Mouse (Mus musculus): ENCODE data around the gene Gsg1. TPM values are rescaled to one million over a fixed set of nuclear protein-coding genes. Genes with fewer than 3 reads are reported as not detected.

The Gsg1 gene
- polyA plus RNA-seq, 1 experiment from 2014 or later, result 0.64 TPM

DNA sequence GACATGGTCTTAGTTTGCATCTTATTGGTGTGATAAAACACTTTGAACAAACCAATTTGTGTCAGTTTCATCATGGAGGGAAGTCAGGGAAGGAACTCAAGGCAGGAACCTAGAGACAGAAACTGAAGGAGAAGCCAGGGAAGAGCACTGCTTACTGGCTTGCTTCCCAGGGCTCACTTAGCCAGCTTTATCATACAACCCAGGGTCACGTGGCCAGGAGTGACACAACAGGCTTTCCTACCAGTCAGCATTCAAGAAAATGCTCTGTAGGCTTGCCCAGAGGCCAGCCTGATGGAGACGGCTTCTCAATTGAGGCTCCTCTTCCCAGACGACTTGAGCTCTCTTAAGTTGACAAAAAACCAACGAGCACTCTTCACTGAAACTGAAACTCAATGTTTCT is 59.2 kb downstream of the Gsg1 start:
- no peaks in the 10 kb centered on the region for H3K9me3 ChIP-seq (replicated peaks; ENCODE audit: control insufficient read depth, low read length)
- H3K4me3 ChIP-seq (ENCODE audit: low read length), result no peak overlapping the region
- no peaks in the 10 kb centered on the region for H3K36me3 ChIP-seq (ENCODE audit: control insufficient read depth, insufficient read depth)
- H3K27me3 ChIP-seq (ENCODE audit: control insufficient read depth, insufficient read depth, low read length), result no peaks in the 10 kb centered on the region
- H3K9ac ChIP-seq (ENCODE audit: low read length), result no peak overlapping the region
- 71% methylated on average over 4 of the region's 4 CpGs for WGBS
- ATAC-seq (replicated peaks; ENCODE audit: extremely low read depth, insufficient read depth, low FRiP score), result no peak
- no peak overlapping the region for H3K27ac ChIP-seq (ENCODE audit: low read length)
- no peak overlapping the region for H3K4me2 ChIP-seq (ENCODE audit: low read depth, low read length)
- H3K4me1 ChIP-seq (ENCODE audit: control insufficient read depth, insufficient read depth, low read length), result peaks cover 6% of the 10 kb centered on the region

DNA sequence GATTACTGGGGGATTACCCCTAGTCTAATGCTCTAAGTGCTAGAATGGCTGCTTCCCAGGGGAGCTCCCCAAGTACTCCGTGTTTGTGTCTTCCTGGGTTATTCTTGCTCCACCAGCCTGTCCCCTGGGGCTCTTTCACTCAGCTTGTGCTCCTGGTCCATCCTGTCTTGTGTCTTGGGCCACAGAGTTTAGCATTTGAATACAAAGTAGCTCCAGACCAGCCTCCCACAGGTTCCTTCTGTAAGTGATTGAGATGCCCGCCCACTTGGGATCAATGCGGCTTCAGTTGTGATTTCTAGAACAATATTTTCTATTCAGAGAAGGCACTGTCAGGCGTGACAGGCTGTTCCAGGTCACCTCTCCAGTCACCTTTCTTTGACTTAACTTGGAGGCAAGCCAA is 60.4 kb downstream of the Gsg1 start:
- no peak overlapping the region for H3K27ac ChIP-seq (ENCODE audit: low read length)
- no peak for ATAC-seq (replicated peaks; ENCODE audit: extremely low read depth, insufficient read depth, low FRiP score)

DNA sequence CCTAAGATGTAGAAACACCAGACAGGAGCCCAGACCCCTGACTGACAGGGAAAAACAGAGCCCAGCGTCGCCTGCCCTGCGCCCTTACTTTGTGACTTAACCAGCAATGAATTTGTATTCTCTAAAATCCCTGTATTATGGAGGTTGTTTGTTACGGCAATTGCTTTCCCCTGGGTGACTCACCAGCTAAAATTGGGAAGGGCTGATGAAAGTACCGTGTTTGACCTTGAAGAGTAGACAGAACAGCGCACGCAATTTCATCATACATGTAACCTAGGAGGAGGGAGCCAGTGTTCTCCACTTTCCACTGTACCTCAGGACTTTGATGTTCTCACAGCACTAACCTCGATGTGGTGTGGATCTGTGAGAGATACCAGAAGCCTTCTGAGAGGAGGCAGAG is 61.2 kb downstream of the Gsg1 start:
- Histone ChIP-seq H3K27me3 (ENCODE audit: control insufficient read depth, insufficient read depth, low read length) (no peaks in the 10 kb centered on the region), H3K4me2 (ENCODE audit: low read depth, low read length) (no peak overlapping the region), H3K9ac (ENCODE audit: low read length) (no peak overlapping the region), H3K9me3 (replicated peaks; ENCODE audit: control insufficient read depth, low read length) (no peaks in the 10 kb centered on the region), H3K4me1 (ENCODE audit: control insufficient read depth, insufficient read depth, low read length) (peaks cover 6% of the 10 kb centered on the region), H3K27ac (ENCODE audit: low read length) (no peak overlapping the region), H3K36me3 (ENCODE audit: control insufficient read depth, insufficient read depth) (no peaks in the 10 kb centered on the region), H3K4me3 (ENCODE audit: low read length) (no peak overlapping the region)
- ATAC-seq (replicated peaks; ENCODE audit: extremely low read depth, insufficient read depth, low FRiP score), result no peak
- WGBS, result 66% methylated on average over 8 of the region's 8 CpGs

More for the DNA sequence above, 60.4 kb downstream of the Gsg1 start:
- peaks cover 6% of the 10 kb centered on the region for H3K4me1 ChIP-seq (ENCODE audit: control insufficient read depth, insufficient read depth, low read length)
- H3K9ac ChIP-seq (ENCODE audit: low read length), result no peak overlapping the region
- H3K4me2 ChIP-seq (ENCODE audit: low read depth, low read length), result no peak overlapping the region
- no peaks in the 10 kb centered on the region for H3K9me3 ChIP-seq (replicated peaks; ENCODE audit: control insufficient read depth, low read length)
- H3K36me3 ChIP-seq (ENCODE audit: control insufficient read depth, insufficient read depth), result no peaks in the 10 kb centered on the region
- WGBS, result 47% methylated on average over 4 of the region's 4 CpGs
- no peaks in the 10 kb centered on the region for H3K27me3 ChIP-seq (ENCODE audit: control insufficient read depth, insufficient read depth, low read length)
- no peak overlapping the region for H3K4me3 ChIP-seq (ENCODE audit: low read length)

DNA sequence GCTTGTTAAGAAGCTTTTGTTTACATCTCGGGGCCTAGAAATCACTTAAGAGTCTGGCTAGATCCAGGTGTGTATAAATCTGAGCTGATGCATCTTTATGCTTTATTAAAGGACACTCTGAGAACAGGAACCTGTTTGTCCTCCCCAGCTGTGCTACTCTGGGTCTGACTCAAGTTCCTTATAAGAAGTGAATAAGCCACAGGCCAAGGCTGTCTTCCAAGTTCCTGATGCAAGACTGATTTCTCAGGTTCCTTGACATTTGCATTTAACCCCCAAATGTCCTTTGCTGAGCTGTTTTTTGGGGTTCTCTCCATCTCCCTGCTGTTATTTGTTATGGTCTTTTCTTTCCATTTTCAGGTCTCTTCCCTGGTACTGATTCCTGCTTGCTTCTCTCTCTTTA is 62.2 kb downstream of the Gsg1 start:
- 88% methylated on average over 1 of the region's 1 CpGs for whole genome bisulfite sequencing
- H3K4me2 ChIP-seq (ENCODE audit: low read depth, low read length), result no peak overlapping the region
- H3K36me3 ChIP-seq (ENCODE audit: control insufficient read depth, insufficient read depth), result no peaks in the 10 kb centered on the region
- no peaks in the 10 kb centered on the region for H3K9me3 ChIP-seq (replicated peaks; ENCODE audit: control insufficient read depth, low read length)
- no peak overlapping the region for H3K4me3 ChIP-seq (ENCODE audit: low read length)
- H3K27ac ChIP-seq (ENCODE audit: low read length), result no peak overlapping the region
- ATAC-seq (replicated peaks; ENCODE audit: extremely low read depth, insufficient read depth, low FRiP score), result no peak
- no peak overlapping the region for H3K9ac ChIP-seq (ENCODE audit: low read length)
- H3K4me1 ChIP-seq (ENCODE audit: control insufficient read depth, insufficient read depth, low read length), result peaks cover 3% of the 10 kb centered on the region
- H3K27me3 ChIP-seq (ENCODE audit: control insufficient read depth, insufficient read depth, low read length), result no peaks in the 10 kb centered on the region

DNA sequence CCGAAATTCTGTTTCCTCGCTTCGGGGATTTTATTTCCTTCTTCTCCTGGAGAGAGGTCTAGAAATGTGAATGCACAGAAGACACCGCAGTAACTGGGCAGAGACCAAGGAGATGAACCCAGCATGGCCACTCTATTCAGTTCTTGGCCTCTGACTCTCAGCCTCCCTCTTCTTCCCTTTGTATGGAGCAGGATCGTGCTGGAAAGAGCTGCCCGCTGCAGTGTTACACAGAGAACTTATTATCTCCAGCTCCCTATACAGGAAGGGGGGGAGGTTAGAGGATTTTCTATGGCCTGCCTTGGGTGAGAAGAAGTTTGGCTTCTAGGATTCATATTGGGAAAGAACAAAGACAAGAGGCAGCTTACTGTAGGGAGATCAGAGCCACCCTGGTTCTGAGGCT is 64.0 kb downstream of the Gsg1 start:
- Histone ChIP-seq H3K4me1 (ENCODE audit: control insufficient read depth, insufficient read depth, low read length) (peaks cover 3% of the 10 kb centered on the region), H3K27me3 (ENCODE audit: control insufficient read depth, insufficient read depth, low read length) (no peaks in the 10 kb centered on the region), H3K4me2 (ENCODE audit: low read depth, low read length) (no peak overlapping the region), H3K27ac (ENCODE audit: low read length) (no peak overlapping the region), H3K9ac (ENCODE audit: low read length) (no peak overlapping the region), H3K9me3 (replicated peaks; ENCODE audit: control insufficient read depth, low read length) (no peaks in the 10 kb centered on the region), H3K36me3 (ENCODE audit: control insufficient read depth, insufficient read depth) (no peaks in the 10 kb centered on the region), H3K4me3 (ENCODE audit: low read length) (no peak overlapping the region)
- no peak for ATAC-seq (replicated peaks; ENCODE audit: extremely low read depth, insufficient read depth, low FRiP score)
- WGBS, result 73% methylated on average over 6 of the region's 6 CpGs

DNA sequence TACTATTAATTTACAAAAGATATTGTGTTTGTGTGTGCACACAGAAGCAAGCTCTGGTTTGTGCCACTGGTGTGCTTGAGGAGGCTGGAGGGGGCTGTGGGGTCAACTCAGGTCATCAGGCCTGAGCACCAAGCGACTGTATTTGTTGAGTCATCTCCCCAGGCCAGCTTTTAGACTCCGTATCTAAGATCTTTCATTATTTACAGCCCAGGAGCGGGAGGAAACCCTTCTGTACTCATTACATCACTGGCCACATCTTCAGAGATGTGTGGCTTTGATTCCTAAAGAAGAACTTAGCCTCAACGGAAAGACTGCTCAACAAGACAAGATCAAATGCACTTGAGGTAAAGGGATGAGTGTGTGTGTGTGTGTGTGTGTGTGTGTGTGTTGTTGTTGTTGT is 65.5 kb downstream of the Gsg1 start:
- no peak overlapping the region for H3K4me2 ChIP-seq (ENCODE audit: low read depth, low read length)

More for the DNA sequence above, 65.5 kb downstream of the Gsg1 start:
- Histone ChIP-seq H3K9ac (ENCODE audit: low read length) (no peak overlapping the region), H3K27me3 (ENCODE audit: control insufficient read depth, insufficient read depth, low read length) (no peaks in the 10 kb centered on the region), H3K27ac (ENCODE audit: low read length) (no peak overlapping the region), H3K4me1 (ENCODE audit: control insufficient read depth, insufficient read depth, low read length) (peaks cover 3% of the 10 kb centered on the region), H3K36me3 (ENCODE audit: control insufficient read depth, insufficient read depth) (no peaks in the 10 kb centered on the region), H3K4me3 (ENCODE audit: low read length) (no peak overlapping the region), H3K9me3 (replicated peaks; ENCODE audit: control insufficient read depth, low read length) (no peaks in the 10 kb centered on the region)
- WGBS, result 63% methylated on average over 4 of the region's 4 CpGs
- no peak for ATAC-seq (replicated peaks; ENCODE audit: extremely low read depth, insufficient read depth, low FRiP score)

Other genes with a start within 250 kb of the Gsg1 start
- 71.5 and 77.1 TPM in 2 replicates for gene Ddx47, start 242.7 kb downstream of the Gsg1 start, polyA plus RNA-seq (2015; fragmentation: Nextera tagmentation; extraction: Ambion mirVana)
- 5.6 and 15.2 TPM in 2 replicates for gene Gprc5a, start 188.7 kb downstream of the Gsg1 start, polyA plus RNA-seq (2015; fragmentation: Nextera tagmentation; extraction: Ambion mirVana)
- gene Gprc5d, start 136.1 kb downstream of the Gsg1 start, polyA plus RNA-seq (2015; fragmentation: Nextera tagmentation; extraction: Ambion mirVana), result not detected in 2 replicates
- 11.0 and 12.2 TPM in 2 replicates for gene Fam234b, start 56.4 kb downstream of the Gsg1 start, polyA plus RNA-seq (2015; fragmentation: Nextera tagmentation; extraction: Ambion mirVana)
- 11.9 and 15.1 TPM in 2 replicates for gene Hebp1, start 56.3 kb downstream of the Gsg1 start, polyA plus RNA-seq (2015; fragmentation: Nextera tagmentation; extraction: Ambion mirVana)
- gene Pbp2, start 56.1 kb upstream of the Gsg1 start, polyA plus RNA-seq (2015; fragmentation: Nextera tagmentation; extraction: Ambion mirVana), result not detected in 2 replicates
- 48.5 and 51.9 TPM in 2 replicates for gene Emp1, start 108.2 kb upstream of the Gsg1 start, polyA plus RNA-seq (2015; fragmentation: Nextera tagmentation; extraction: Ambion mirVana)

Data from heart, embryonic 16.5 days (tissue).